Mouse (Mus musculus) naive thymus-derived CD4-positive, alpha-beta T cell, adult 5 months (primary cell): Measurements from ENCODE around the gene Cdr1. TPM values are rescaled to one million over a fixed set of nuclear protein-coding genes. Genes with fewer than 3 reads are reported as not detected.

Experiments used
- polyA plus RNA-seq: library from polyadenylated mRNA; unstranded; fragments of 100-300 nt; shearing (Covaris generic); gene quantifications from one replicate; pipeline ENCODE4 v1.2.1, GENCODE M21; 2017

Gene Cdr1
- polyA plus RNA-seq = not detected

GRCm38 (mm10) chrX:61185458-61185857, at the start of gene Cdr1:
TSS of gene Cdr1 (minus strand) at chrX:61185558.

